Mouse (Mus musculus) lung, adult 2 months (tissue): ENCODE measurements at regions not wholly inside any gene's neighbourhood (a gene's known extent, or its start where the extent isn't known, plus 50 kb on each side); places are given as distances from the start of the nearest gene placed in this dataset.
"Not testable (repeated sequence)": the region's sequence is repeated elsewhere in the genome, so short reads cannot be mapped to it uniquely, and the experiment has no call there.

Experiments used
- DNase-seq: peaks from one replicate; pipeline ENCODE4 v3.0.0; 2022
- H3K4me1 ChIP-seq: fragments of 200-500 bp; 2 replicates; pipeline ENCODE4 v1.6.1; 2011; ENCODE audit warnings: low read length; ENCODE audit not compliant: control insufficient read depth, insufficient read depth
- H3K4me3 ChIP-seq: fragments of 200-500 bp; replicated peaks from 2 replicates; pipeline ENCODE3; 2011; ENCODE audit warnings: low read depth, mild to moderate bottlenecking, control low read depth, low read length; ENCODE audit errors: extremely low read depth
- CTCF ChIP-seq: fragments of 200-500 bp; IDR thresholded peaks from 2 replicates; pipeline ENCODE4 v1.5.1; 2011; ENCODE audit warnings: mild to moderate bottlenecking, low read length, control low read depth; ENCODE audit not compliant: insufficient read depth
- POLR2A ChIP-seq: fragments of 200-500 bp; IDR thresholded peaks from 2 replicates; pipeline ENCODE4 v1.6.1; 2011; ENCODE audit warnings: low read depth, mild to moderate bottlenecking, control low read depth, low read length, borderline replicate concordance; ENCODE audit errors: extremely low read depth
- WGBS: fragments of 180-500 bp; shearing (Covaris S2); methylation state at CpG from one replicate; pipeline ENCODE4 v1.1.7; 2018; 5-methylcytosine and 5-hydroxymethylcytosine counted together

DNA sequence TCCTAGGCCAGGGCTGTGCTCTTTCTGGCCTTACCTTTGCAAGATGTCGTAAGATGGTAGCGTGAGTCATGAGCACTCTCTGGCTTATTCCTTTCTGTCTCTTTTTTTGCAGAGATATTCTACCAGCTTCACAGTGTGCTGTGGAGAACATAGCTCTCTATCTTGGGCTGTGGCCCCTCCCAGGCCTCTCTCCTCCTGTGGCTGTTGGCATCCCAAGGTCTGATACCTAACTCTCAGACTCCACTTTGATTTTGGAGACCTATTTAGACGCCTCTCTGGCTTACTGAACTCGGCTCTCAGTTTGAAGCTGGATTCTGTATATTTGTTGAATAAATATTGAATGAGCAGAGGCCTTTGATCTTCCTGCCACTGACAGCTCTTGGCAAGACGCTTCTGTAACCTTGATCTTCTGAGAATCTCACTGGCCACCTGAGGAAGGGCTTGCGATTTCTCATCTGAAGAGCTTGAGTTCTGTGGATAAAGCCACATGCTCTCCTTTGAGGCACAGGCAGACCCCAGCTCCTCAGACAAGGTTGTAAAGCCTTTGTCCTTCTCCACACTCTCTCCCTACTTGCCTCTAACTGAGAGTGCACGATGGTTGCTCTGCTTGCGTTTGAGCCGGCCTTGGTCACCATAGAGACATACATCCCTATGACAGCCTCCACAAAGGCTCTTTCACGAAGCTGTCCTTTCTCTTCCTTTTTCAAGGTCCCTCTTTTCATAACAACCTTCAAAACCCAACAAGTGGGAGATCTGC, 323.7 kb downstream of the Eipr1 start:
- no peak for DNase-seq
- no peaks in the 10 kb centered on the region for H3K4me1 ChIP-seq
- TF ChIP-seq POLR2A (no peak), CTCF (no peak)
- WGBS = 54% methylated on average over 10 of the region's 10 CpGs
- no peak overlapping the region for H3K4me3 ChIP-seq

DNA sequence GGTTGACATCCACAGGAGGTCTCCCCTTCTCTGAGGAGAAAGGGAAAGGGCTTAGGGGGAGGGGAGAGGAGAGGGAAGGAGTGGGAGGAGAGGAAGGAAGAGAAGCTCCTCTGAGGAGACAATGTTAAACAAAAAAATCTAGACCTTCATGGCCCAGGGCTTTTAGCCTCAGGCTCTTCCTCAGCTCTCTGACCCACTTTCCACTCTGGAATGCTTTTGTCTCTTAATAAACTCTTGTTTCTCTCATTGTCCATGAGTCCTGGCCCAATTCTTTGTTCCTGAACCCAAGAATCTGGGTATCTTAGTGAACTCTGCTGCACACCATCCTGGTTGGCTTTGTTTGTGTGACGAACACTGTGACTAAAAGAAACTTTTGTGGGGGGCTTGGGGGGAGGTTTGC, 325.0 kb downstream of the Eipr1 start:
- no peak for DNase-seq
- 83% methylated on average over 1 of the region's 1 CpGs for WGBS
- TF ChIP-seq CTCF (no peak), POLR2A (no peak)
- Histone ChIP-seq H3K4me1 (no peaks in the 10 kb centered on the region), H3K4me3 (no peak overlapping the region)

DNA sequence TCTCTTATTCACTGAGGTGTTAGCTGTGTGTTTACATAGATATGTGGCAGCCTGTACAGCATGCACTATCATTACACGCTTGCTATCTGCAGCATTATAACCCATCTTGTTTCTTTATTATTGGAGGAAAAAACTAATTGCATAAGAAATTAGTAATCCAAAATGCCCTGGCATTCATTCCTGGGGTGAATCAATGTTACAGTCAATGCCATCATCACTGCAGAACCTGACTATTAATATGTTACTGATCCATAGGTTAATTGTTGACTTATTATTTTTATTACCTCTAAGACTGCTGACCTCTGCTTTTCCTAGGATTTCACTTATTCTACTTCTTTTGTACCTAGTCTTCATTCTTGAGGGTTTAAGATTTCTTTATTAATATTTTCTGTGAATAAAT, 327.4 kb downstream of the Eipr1 start:
- Histone ChIP-seq H3K4me3 (no peak overlapping the region), H3K4me1 (no peaks in the 10 kb centered on the region)
- no peak for DNase-seq
- WGBS = 74% methylated on average over 1 of the region's 1 CpGs
- TF ChIP-seq CTCF (no peak), POLR2A (no peak)

DNA sequence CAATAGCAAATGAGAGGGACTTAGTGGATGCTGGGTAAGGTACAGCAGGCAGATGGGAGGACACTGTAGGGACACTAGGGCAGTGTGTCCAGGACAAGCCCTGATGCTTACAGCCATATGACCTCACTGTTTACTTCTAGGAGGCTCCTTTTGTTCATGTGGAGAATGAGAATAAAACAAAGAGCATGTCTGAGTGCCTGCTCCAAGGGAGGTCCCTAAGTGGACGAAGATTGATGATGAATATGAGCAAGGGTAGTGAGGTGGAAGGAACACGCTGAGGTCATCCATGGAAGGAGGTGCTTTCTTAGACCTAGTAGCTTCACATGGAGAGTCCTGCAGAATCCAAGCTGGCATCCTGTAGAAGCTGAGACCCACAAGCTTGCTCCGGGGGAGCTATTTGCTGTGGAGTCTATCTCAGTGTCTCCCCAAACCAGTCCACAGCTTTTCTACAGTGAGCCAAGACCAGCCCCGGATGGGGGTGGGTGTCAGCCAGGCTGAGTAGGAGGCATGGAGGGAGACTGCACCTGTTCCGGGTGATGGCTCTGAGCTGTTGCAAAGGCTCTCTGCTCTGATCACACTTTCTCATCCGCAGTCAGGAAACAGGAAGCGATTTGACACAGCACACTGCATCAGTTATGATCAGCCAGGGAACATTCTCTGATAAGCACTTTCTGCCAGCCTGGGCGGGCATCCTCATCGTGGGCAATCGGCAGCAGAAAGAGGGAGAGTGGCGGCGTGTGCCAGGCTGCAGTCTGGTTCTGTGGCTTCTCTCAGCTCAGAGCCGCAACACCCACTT, 332.0 kb downstream of the Eipr1 start:
- Histone ChIP-seq H3K4me1 (no peaks in the 10 kb centered on the region), H3K4me3 (no peak overlapping the region)
- TF ChIP-seq CTCF (no peak), POLR2A (no peak)
- no peak for DNase-seq
- 31% methylated on average over 13 of the region's 13 CpGs for WGBS

DNA sequence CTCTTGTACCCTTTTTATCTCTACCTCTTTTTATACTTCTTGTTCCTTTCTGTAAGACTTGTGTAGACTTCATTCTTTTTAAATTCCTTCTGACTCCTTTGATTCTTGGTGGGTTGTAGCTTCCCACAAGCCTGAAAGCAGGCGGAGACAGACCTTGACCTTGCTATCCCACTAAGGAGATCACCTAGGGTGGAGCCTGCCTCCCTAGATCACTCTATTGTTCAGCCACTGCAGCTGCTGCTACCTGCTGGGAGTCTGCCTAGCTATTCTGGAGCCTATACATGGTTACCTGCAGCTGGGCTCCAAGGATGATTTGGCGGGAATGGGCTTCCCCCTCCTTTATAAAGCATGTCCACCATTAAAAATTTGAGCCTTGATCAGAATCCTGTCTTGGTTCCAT, 335.6 kb downstream of the Eipr1 start:
- not testable (repeated sequence) for DNase-seq, H3K4me1 ChIP-seq, H3K4me3 ChIP-seq
- 74% methylated on average over 2 of the region's 2 CpGs for WGBS

DNA sequence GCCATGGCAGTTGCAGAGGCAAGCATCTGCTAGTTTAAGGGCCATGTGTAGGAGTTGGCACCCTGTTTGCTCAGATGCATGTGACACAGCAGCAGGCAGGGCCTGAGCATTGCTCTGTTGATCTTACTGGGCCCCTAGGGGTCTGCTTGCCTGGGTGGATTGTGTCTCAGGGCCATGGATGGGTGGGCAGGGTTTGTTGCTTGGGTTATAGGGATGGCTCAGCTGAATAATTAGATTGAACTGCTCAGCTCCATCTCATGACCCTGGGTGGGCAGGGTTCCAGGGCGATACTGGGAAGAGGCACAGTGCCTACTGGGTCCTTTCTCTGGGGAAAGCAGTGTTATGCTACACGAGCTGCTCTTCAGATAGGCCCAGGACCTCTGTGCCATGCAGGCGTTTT, 338.0 kb downstream of the Eipr1 start:
- H3K4me1 ChIP-seq = no peaks in the 10 kb centered on the region
- TF ChIP-seq CTCF (no peak), POLR2A (no peak)
- WGBS = 50% methylated on average over 3 of the region's 3 CpGs
- H3K4me3 ChIP-seq = no peak overlapping the region
- DNase-seq = no peak

DNA sequence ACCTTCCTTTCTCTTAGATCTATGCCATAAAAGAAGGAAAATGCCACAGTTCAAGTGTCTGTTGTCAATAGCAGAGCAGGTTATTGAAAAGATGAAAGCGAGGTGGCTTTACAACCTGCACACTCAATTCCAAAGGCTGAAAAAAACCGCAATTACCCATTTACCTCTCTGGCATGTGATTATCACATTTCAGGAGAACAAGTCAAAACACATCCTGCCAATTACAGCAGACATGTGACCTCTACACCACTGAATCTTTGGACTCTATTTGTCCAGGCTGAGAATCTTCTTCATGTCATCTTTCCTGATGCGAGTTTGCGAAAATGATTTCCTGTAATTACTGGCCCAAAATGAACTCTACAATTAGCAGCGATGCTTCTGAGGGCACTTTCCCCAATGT, 338.8 kb downstream of the Eipr1 start:
- WGBS = 82% methylated on average over 5 of the region's 5 CpGs
- Histone ChIP-seq H3K4me3 (no peak overlapping the region), H3K4me1 (no peaks in the 10 kb centered on the region)
- no peak for DNase-seq
- TF ChIP-seq POLR2A = no peak
- TF ChIP-seq CTCF = no peak

DNA sequence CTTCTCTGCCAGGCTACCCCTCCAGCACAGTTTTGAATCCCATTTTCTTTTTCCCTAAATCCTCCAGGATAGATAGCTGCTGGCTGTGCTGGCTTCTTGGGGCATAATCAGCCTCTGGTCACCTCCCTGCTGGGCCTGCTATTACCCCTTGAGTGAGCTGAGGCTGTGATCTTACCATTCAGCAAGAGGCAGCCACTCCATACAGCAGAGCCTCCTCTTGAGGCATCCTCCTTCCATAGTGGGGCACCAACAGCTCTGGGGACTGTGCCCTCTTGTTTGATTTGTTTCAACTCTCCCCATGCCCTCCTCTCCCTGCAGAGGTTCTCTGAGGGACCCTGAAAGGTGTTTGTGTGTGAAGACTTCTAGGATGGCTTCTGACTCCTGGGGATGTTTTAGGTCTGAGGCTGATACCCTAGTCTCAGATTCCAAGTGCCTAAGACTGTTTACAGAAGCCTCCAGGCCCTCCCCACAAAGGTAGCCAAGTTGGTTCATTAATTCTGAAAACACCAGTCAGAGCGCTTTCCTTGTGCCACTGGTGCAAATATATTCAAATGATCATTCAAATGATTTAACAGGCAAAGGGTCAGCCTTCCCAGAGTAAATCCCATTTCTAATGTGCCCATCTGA, 343.9 kb downstream of the Eipr1 start:
- WGBS = 57% methylated on average over 1 of the region's 1 CpGs
- H3K4me1 ChIP-seq = no peaks in the 10 kb centered on the region
- TF ChIP-seq POLR2A (no peak), CTCF (no peak)

DNA sequence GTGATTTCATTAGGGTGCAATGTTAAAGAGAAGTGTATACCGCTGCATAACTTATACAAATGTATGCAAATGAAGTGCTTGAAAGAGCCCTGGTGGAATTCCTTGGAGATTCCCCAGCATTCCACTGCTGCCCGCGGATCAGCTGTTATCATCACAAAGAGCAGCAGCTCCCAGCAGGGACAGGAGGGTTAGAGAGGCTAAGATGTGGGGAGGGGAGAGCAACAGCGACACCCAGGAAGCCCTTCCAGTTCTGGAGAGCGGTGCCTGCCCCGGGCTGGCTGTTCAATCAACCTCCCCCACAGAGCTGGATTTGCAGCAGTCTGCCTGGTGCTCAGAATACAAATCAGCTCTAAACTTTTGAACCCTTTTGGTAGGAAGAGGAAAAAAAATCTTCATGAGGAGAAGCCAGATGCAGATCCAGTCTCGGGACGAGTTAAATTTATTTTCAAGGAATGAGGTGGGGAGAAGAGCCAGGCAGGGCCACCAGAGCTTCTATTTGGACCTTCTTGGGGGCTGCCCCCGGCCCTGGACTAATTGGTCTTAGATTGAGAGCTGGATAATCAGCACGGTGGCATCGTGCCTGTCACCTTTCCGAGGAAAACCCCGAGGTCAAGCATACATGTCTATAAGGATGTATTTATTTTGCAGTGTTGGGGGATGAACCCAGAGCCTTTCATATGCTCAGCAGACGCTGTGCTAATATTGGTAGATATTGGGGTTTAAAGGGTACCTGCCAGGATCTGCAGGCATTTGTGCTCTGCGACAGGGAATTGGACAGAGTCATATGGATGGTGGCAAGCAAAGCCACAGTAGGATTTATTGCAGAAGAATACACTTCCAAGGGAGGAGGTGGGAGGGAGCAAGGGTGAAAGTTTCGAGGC, 344.7 kb downstream of the Eipr1 start:
- TF ChIP-seq POLR2A = no peak
- no peak for TF ChIP-seq CTCF
- DNase-seq = no peak
- no peaks in the 10 kb centered on the region for H3K4me1 ChIP-seq
- no peak overlapping the region for H3K4me3 ChIP-seq
- 11% methylated on average over 16 of the region's 16 CpGs for WGBS

More for the DNA sequence above, 343.9 kb downstream of the Eipr1 start:
- H3K4me3 ChIP-seq = no peak overlapping the region
- DNase-seq = no peak
